Mouse (Mus musculus): ENCODE results near the gene Pcyt2.

DNA sequence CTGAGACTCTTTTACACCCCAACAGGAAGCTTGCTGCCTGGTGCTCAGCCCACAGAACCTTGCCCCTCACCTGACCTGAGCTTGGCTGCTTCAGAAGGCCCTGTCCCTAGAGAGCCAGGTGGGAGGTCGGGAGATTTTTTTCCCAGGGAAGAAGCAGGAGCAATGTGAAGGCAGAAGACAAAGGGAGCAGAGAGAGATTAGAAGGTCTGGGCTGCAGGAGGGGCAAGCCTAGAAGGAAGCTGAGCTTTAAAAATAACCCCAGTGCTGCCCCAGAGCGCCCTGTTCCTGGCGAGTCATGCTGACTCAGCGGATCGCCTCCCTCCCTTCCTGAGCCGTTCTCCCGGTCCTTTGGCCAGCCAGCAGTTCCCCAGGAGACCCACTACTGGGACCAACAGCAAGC, 12.2 kb upstream of the Pcyt2 start:
- TF ChIP-seq CTCF (IDR thresholded peaks at IDR 0.05; ENCODE audit: insufficient read depth, low read depth, low read length): no peak
- no peak for TF ChIP-seq POLR2A (IDR thresholded peaks at IDR 0.05; ENCODE audit: insufficient read depth, low read depth, low read length)
